Mouse (Mus musculus) forebrain, postnatal 0 days (tissue): ENCODE measurements at regions not wholly inside any gene's neighbourhood (a gene's known extent, or its start where the extent isn't known, plus 50 kb on each side); places are given as distances from the start of the nearest gene placed in this dataset.
A peak's percentile ranks its signal among the peaks of the same experiment; 100 is the strongest.

Experiments
- ATAC-seq: fragments of 200-750 bp; cut with Nextera tagmentation; 2 replicates; pipeline ENCODE4 v1.8.0; 2017; ENCODE audit warnings: mild to moderate bottlenecking, moderate library complexity
- DNase-seq: peaks from one replicate; pipeline ENCODE4 v3.0.0-alpha.2; 2015
- H3K27ac ChIP-seq: fragments of 300-500 bp; sonication (generic); 2 replicates; pipeline ENCODE4 v1.5.1; 2014; ENCODE audit warnings: low read depth, mild to moderate bottlenecking, antibody characterized with exemption, low read length, moderate library complexity, mixed read lengths
- H3K27me3 ChIP-seq: fragments of 300-500 bp; sonication (generic); 2 replicates; pipeline ENCODE4 v1.6.1; 2014; ENCODE audit warnings: mild to moderate bottlenecking, low read length, mixed read lengths; ENCODE audit not compliant: insufficient read depth
- H3K36me3 ChIP-seq: fragments of 300-500 bp; sonication (generic); 2 replicates; pipeline ENCODE4 v1.6.1; 2014; ENCODE audit warnings: mild to moderate bottlenecking, moderate library complexity; ENCODE audit not compliant: insufficient read depth
- H3K4me1 ChIP-seq: fragments of 300-500 bp; sonication (generic); 2 replicates; pipeline ENCODE4 v1.6.1; 2014; ENCODE audit warnings: antibody characterized with exemption; ENCODE audit not compliant: insufficient read depth
- H3K4me2 ChIP-seq: fragments of 300-500 bp; sonication (generic); 2 replicates; pipeline ENCODE4 v1.6.1; 2014; ENCODE audit warnings: low read depth, mild to moderate bottlenecking, moderate library complexity
- H3K4me3 ChIP-seq: fragments of 300-500 bp; sonication (generic); 2 replicates; pipeline ENCODE4 v1.5.1; 2014; ENCODE audit warnings: low read depth, low read length, mixed read lengths
- H3K9ac ChIP-seq: fragments of 300-500 bp; sonication (generic); 2 replicates; pipeline ENCODE4 v1.6.1; 2014; ENCODE audit warnings: mild to moderate bottlenecking
- H3K9me3 ChIP-seq: fragments of 300-500 bp; sonication (generic); 2 replicates; pipeline ENCODE4 v1.6.1; 2016; ENCODE audit warnings: low read length
- CTCF ChIP-seq: sonication (generic); IDR thresholded peaks from 2 replicates; pipeline ENCODE4 v1.5.1; 2016; ENCODE audit warnings: antibody characterized with exemption, control low read depth, low read depth
- WGBS: fragments of 180-500 bp; shearing (Covaris S2); extraction: QIAGEN DNeasy Blood & Tissue Kit; methylation state at CpG from one replicate; pipeline ENCODE4 v1.1.7; 2014; 5-methylcytosine and 5-hydroxymethylcytosine counted together

GRCm38 (mm10) chr9:91459921-91460320 lies 94.3 kb upstream of the Zic1 start:
- H3K4me1 ChIP-seq = no peaks in the 10 kb centered on the region
- 32% methylated on average over 2 of the region's 2 CpGs for WGBS
- no peak for DNase-seq
- no peak overlapping the region for H3K4me2 ChIP-seq
- no peak for ATAC-seq
- no peak overlapping the region for H3K9ac ChIP-seq
- H3K27me3 ChIP-seq = no peaks in the 10 kb centered on the region
- H3K36me3 ChIP-seq = no peaks in the 10 kb centered on the region
- no peak for TF ChIP-seq CTCF
- H3K27ac ChIP-seq = no peak overlapping the region
- no peak overlapping the region for H3K4me3 ChIP-seq
- H3K9me3 ChIP-seq = no peaks in the 10 kb centered on the region

- DNase-seq = no peak
- peak; percentile 65; the same call in 1 of the 2 replicates for ATAC-seq
- no peak overlapping the region for H3K9ac ChIP-seq
- H3K9me3 ChIP-seq = no peaks in the 10 kb centered on the region
- H3K27me3 ChIP-seq = no peaks in the 10 kb centered on the region
- no peak overlapping the region for H3K4me3 ChIP-seq
- no peak for TF ChIP-seq CTCF
- H3K27ac ChIP-seq = no peak overlapping the region
- H3K4me2 ChIP-seq = no peak overlapping the region
- WGBS = 46% methylated on average over 5 of the region's 5 CpGs
- no peaks in the 10 kb centered on the region for H3K36me3 ChIP-seq
- no peaks in the 10 kb centered on the region for H3K4me1 ChIP-seq
Measured at GRCm38 (mm10) chr9:91456843-91457242, 91.2 kb upstream of the Zic1 start.

GRCm38 (mm10) chr9:91456253-91456823 lies 90.7 kb upstream of the Zic1 start:
- no peak for DNase-seq
- no peak overlapping the region for H3K4me3 ChIP-seq
- no peak overlapping the region for H3K9ac ChIP-seq
- H3K4me2 ChIP-seq = no peak overlapping the region
- H3K27me3 ChIP-seq = no peaks in the 10 kb centered on the region
- H3K4me1 ChIP-seq = no peaks in the 10 kb centered on the region
- peak; percentile 66; the same call in 1 of the 2 replicates for ATAC-seq
- H3K27ac ChIP-seq = no peak overlapping the region
- 41% methylated on average over 1 of the region's 1 CpGs for WGBS
- no peaks in the 10 kb centered on the region for H3K9me3 ChIP-seq
- TF ChIP-seq CTCF = no peak
- H3K36me3 ChIP-seq = no peaks in the 10 kb centered on the region

- Histone ChIP-seq H3K4me2 (no peak overlapping the region), H3K27ac (no peak overlapping the region), H3K9ac (no peak overlapping the region), H3K27me3 (no peaks in the 10 kb centered on the region), H3K4me1 (no peaks in the 10 kb centered on the region), H3K4me3 (no peak overlapping the region), H3K36me3 (no peaks in the 10 kb centered on the region), H3K9me3 (no peaks in the 10 kb centered on the region)
- WGBS = 33% methylated on average over 4 of the region's 4 CpGs
- no peak for TF ChIP-seq CTCF
- ATAC-seq = no peak
- no peak for DNase-seq
Measured at GRCm38 (mm10) chr9:91439106-91439505, 73.5 kb upstream of the Zic1 start.
